Comparison of ENCODE assay signal across 11 mouse cellular contexts in genomic region chr3:108327916-108328315, GRCm38 (mm10). TPM values are rescaled to one million over a fixed set of nuclear protein-coding genes. Genes with fewer than 3 reads are reported as not detected.
DNase-seq lines count a peak whose midpoint lies in the region; ATAC-seq and TF ChIP-seq lines count a peak whose summit lies in the region.
"Had no signal": no experiment of that assay in that cellular context is flagged by ENCODE, and none has a peak within 500 bp of the region (broad histone marks: within the 10 kb centered on the region; RNA-seq: fewer than 3 reads in every experiment).

No protein-coding gene starts in this region.

- TF ChIP-seq POLR2A in brain, embryonic 14.5 days (IDR thresholded peaks at IDR 0.05; ENCODE audit: borderline replicate concordance, extremely low read depth, insufficient read depth, insufficient read length, poor library complexity, severe bottlenecking), result no peak

- TF ChIP-seq CTCF in brain, embryonic 14.5 days (IDR thresholded peaks at IDR 0.05; ENCODE audit: borderline replicate concordance, extremely low read depth, insufficient read depth, insufficient read length), result no peak

- H3K4me2 ChIP-seq in hindbrain, embryonic 14.5 days (replicated peaks), result no peak overlapping the region
- peak overlapping the region; percentile 40 for H3K4me2 ChIP-seq in lung, embryonic 16.5 days (ENCODE audit: low read depth, low read length)
- H3K4me2 ChIP-seq: midbrain, embryonic 12.5 days had no signal

- DNase-seq in hindbrain, embryonic 14.5 days (ENCODE audit: low spot score), result no peak
- DNase-seq in hindbrain, embryonic 10.5 days (ENCODE audit: low spot score), result no peak
- DNase-seq in brain, embryonic 14.5 days (ENCODE audit: low read depth), result peak; percentile 60
- peak; percentile 50 for DNase-seq in heart, adult 8-10 months (ENCODE audit: low spot score)
- no peak for DNase-seq in thymus, postnatal 0 days (ENCODE audit: low spot score)
- DNase-seq in spleen, postnatal 4 days (ENCODE audit: low spot score in 2 of 2), result no peak
- no peak for DNase-seq in frontal cortex, postnatal 25 days (ENCODE audit: low spot score in 2 of 2)

- no peaks in the 10 kb centered on the region for H3K9me3 ChIP-seq in hindbrain, embryonic 14.5 days (ENCODE audit: control insufficient read depth, low read length)
- no peaks in the 10 kb centered on the region for H3K9me3 ChIP-seq in hindbrain, embryonic 10.5 days
- no peaks in the 10 kb centered on the region for H3K9me3 ChIP-seq in lung, embryonic 16.5 days (ENCODE audit: control insufficient read depth, low read length)
- H3K9me3 ChIP-seq: midbrain, embryonic 12.5 days had no signal

- H3K27ac ChIP-seq in hindbrain, embryonic 14.5 days, result 0 out of 2 replicates have a peak overlapping the region, but pooled peaks have one; percentile 23
- H3K27ac ChIP-seq in hindbrain, embryonic 10.5 days, result no peak overlapping the region
- H3K27ac ChIP-seq in lung, embryonic 16.5 days (ENCODE audit: low read length), result peak overlapping the region; percentile 99

- H3K27me3 ChIP-seq in hindbrain, embryonic 14.5 days (ENCODE audit: control insufficient read depth, insufficient read depth, low read length), result no peaks in the 10 kb centered on the region
- no peaks in the 10 kb centered on the region for H3K27me3 ChIP-seq in hindbrain, embryonic 10.5 days (ENCODE audit: insufficient read depth, poor library complexity, severe bottlenecking)
- no peaks in the 10 kb centered on the region for H3K27me3 ChIP-seq in lung, embryonic 16.5 days (ENCODE audit: control insufficient read depth, insufficient read depth, low read depth, low read length)
- H3K27me3 ChIP-seq: midbrain, embryonic 12.5 days had no signal

- peaks cover 86% of the 10 kb centered on the region for H3K36me3 ChIP-seq in hindbrain, embryonic 14.5 days (replicated peaks; ENCODE audit: control insufficient read depth, insufficient read depth)
- H3K36me3 ChIP-seq in hindbrain, embryonic 10.5 days, result peaks cover 85% of the 10 kb centered on the region
- H3K36me3 ChIP-seq in lung, embryonic 16.5 days (ENCODE audit: control insufficient read depth, insufficient read depth, low read length), result peaks cover 2% of the 10 kb centered on the region; the same call in 1 of the 2 replicates

- H3K4me3 ChIP-seq in hindbrain, embryonic 14.5 days (replicated peaks; ENCODE audit: low read length), result no peak overlapping the region
- no peak overlapping the region for H3K4me3 ChIP-seq in hindbrain, embryonic 10.5 days
- H3K4me3 ChIP-seq in lung, embryonic 16.5 days (ENCODE audit: low read length), result peak overlapping the region; percentile 19; the same call in 1 of the 2 replicates
- H3K4me3 ChIP-seq: midbrain, embryonic 12.5 days had no signal

- H3K4me1 ChIP-seq in hindbrain, embryonic 14.5 days (replicated peaks; ENCODE audit: control insufficient read depth, insufficient read depth, low read length), result no peaks in the 10 kb centered on the region
- no peaks in the 10 kb centered on the region for H3K4me1 ChIP-seq in hindbrain, embryonic 10.5 days (replicated peaks)
- peaks cover 28% of the 10 kb centered on the region for H3K4me1 ChIP-seq in lung, embryonic 16.5 days (replicated peaks; ENCODE audit: control insufficient read depth, insufficient read depth, low read length)
- H3K4me1 ChIP-seq: midbrain, embryonic 12.5 days had no signal

- 72% methylated on average over 3 of the region's 3 CpGs for WGBS in hindbrain, embryonic 14.5 days
- WGBS in hindbrain, embryonic 10.5 days, result 87% methylated on average over 3 of the region's 3 CpGs
- 15% methylated on average over 3 of the region's 3 CpGs for WGBS in lung, embryonic 16.5 days

- 0 out of 2 replicates have a peak, but pooled peaks have one; percentile 21 for ATAC-seq in hindbrain, embryonic 14.5 days (ENCODE audit: low FRiP score)
- ATAC-seq in lung, embryonic 16.5 days (ENCODE audit: low read depth), result peak; percentile 93

- H3K9ac ChIP-seq in hindbrain, embryonic 14.5 days, result no peak overlapping the region
- no peak overlapping the region; the same call in 1 of the 2 replicates for H3K9ac ChIP-seq in lung, embryonic 16.5 days (ENCODE audit: low read length)
- H3K9ac ChIP-seq: midbrain, embryonic 12.5 days had no signal

RNA-seq across cellular contexts. Expression of gene Mybphl, which starts 36.8 kb away (rescaled TPM):
- 0.16 and 0.31 TPM in 2 replicates for polyA plus RNA-seq in hindbrain, embryonic 14.5 days (2014; fragmentation: Nextera tagmentation; extraction: Ambion mirVana)
- polyA plus RNA-seq in hindbrain, embryonic 10.5 days (2016; fragmentation: Nextera tagmentation; extraction: Ambion mirVana), result not detected in 2 replicates
- polyA plus RNA-seq in brain, embryonic 14.5 days (2012; rRNA removed), result 0.10 and 0.12 TPM in 2 replicates
- total RNA-seq in heart, adult 8-10 months (2022), result 10 to 100 TPM; 42.7 to 64.1 (median 55.8) TPM
- 6.1 and 9.9 TPM in 2 replicates for polyA plus RNA-seq in lung, embryonic 16.5 days (2015; fragmentation: Nextera tagmentation; extraction: Ambion mirVana)
- 0.23 and 0.29 TPM in 2 replicates for polyA plus RNA-seq in thymus, postnatal 0 days (2015; fragmentation: Nextera tagmentation; extraction: Ambion mirVana)
- total RNA-seq: ES-E14; hematopoietic stem cell, adult 5-6 weeks had no signal
- polyA plus RNA-seq: midbrain, embryonic 12.5 days had no signal

RNA-seq across cellular contexts. Expression of gene Sort1, which starts 44.0 kb away (rescaled TPM):
- polyA plus RNA-seq in hindbrain, embryonic 14.5 days (2014; fragmentation: Nextera tagmentation; extraction: Ambion mirVana), result 24.2 and 25.4 TPM in 2 replicates
- 15.9 and 19.7 TPM in 2 replicates for polyA plus RNA-seq in hindbrain, embryonic 10.5 days (2016; fragmentation: Nextera tagmentation; extraction: Ambion mirVana)
- 74.2 and 79.2 TPM in 2 replicates for polyA plus RNA-seq in brain, embryonic 14.5 days (2012; rRNA removed)
- 10 to 100 TPM; 17.5 to 20.2 (median 19.0) TPM for total RNA-seq in heart, adult 8-10 months (2022)
- polyA plus RNA-seq in lung, embryonic 16.5 days (2015; fragmentation: Nextera tagmentation; extraction: Ambion mirVana), result 13.7 and 14.3 TPM in 2 replicates
- polyA plus RNA-seq in thymus, postnatal 0 days (2015; fragmentation: Nextera tagmentation; extraction: Ambion mirVana), result 2.7 and 2.9 TPM in 2 replicates

RNA-seq across cellular contexts. Expression of gene Psrc1, which starts 55.7 kb away (rescaled TPM):
- 5.6 and 9.6 TPM in 2 replicates for polyA plus RNA-seq in hindbrain, embryonic 14.5 days (2014; fragmentation: Nextera tagmentation; extraction: Ambion mirVana)
- polyA plus RNA-seq in hindbrain, embryonic 10.5 days (2016; fragmentation: Nextera tagmentation; extraction: Ambion mirVana), result 75.8 and 89.8 TPM in 2 replicates
- polyA plus RNA-seq in brain, embryonic 14.5 days (2012; rRNA removed), result 27.1 and 71.0 TPM in 2 replicates
- total RNA-seq in heart, adult 8-10 months (2022), result under 1 TPM in 3 of 4 experiments, not detected in 1; 0.20 to 0.31 (median 0.22) TPM
- 73.9 and 75.6 TPM in 2 replicates for polyA plus RNA-seq in lung, embryonic 16.5 days (2015; fragmentation: Nextera tagmentation; extraction: Ambion mirVana)
- polyA plus RNA-seq in thymus, postnatal 0 days (2015; fragmentation: Nextera tagmentation; extraction: Ambion mirVana), result 16.7 and 17.1 TPM in 2 replicates

Comparison
In these comparisons a context has a peak if more than half of its experiments do, and no peak if none do; other contexts are left out.
1. DNase-seq: peak in brain, embryonic 14.5 days (single experiment) and heart, adult 8-10 months (single experiment); none in hindbrain, embryonic 14.5 days (single experiment), hindbrain, embryonic 10.5 days (single experiment), thymus, postnatal 0 days (single experiment), spleen, postnatal 4 days (0 of 2) and frontal cortex, postnatal 25 days (0 of 2).